Mouse (Mus musculus) layer of hippocampus, adult 11-12 months (tissue): ENCODE data around the gene Lipn.

Source experiments
- DNase-seq: peaks from one replicate; pipeline ENCODE4 v3.0.0; 2022; ENCODE audit warnings: low spot score

Lipn gene

DNA sequence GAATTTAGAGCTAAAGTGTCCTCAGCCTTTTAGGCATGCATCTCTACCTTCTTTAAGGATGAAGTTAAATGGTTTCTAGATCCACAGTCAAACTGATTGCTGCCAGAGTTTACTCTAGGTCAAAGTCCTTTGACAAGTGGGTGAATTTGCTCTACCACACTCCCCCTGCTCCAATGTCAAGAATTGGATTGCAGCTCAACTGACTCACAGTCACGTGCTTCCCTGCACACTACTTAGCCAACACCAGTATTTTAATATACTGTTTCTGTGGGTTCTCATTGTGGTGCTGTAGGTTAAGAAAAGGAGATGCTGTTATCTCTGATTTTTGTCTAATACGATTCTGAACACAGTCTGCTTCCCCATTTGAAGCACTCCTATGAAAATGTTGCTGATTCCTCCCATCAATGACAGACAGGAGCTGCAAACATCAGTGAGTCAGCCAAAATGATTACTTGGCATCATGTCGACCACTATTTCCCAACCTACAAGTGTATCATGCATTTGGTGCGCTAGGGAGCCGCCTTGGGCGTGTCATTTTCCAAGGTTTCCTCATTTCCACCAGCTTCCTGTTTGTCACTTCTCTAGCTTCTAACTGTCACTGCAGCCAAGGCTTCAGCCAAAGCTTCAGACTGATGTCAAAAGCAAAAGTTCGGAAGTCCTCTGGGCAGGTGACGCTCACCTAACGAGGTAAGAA is at the start of gene Lipn:
TSS of gene Lipn (plus strand) at position 580 of the 694 bp plus-strand sequence.
- DNase-seq: no peak

- DNase-seq: no peak
These were observed 45.6 kb upstream of the Lipn start for GRCm38 (mm10) chr19:34021440-34022172.

GRCm38 (mm10) chr19:34022759-34023158 is 44.4 kb upstream of the Lipn start:
- DNase-seq: no peak

- DNase-seq: no peak
These were observed 27.4 kb upstream of the Lipn start for GRCm38 (mm10) chr19:34039731-34040130.

DNA sequence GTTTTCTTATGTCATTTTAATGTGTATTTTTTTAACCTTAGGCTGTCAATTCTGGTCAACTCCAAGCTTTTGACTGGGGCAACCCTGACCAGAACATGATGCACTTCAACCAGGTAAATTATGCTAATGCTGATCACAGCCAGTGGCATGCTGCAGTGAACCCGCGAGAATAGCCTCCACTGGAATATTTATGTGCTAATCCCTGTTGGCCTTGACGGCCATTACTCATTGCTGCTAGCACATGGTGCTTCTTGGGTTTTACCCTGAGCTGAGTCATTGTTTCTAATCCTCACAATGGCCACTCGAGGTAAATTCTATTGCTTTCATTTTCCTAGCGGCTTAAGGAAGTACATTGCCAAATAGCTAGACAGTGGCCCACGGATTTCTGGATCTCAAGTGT is 24.1 kb upstream of the Lipn start:
- DNase-seq: no peak

GRCm38 (mm10) chr19:34049371-34050039 is 17.7 kb upstream of the Lipn start:
- DNase-seq: no peak

- no peak for DNase-seq
These were observed 15.7 kb upstream of the Lipn start for GRCm38 (mm10) chr19:34051502-34051901.

GRCm38 (mm10) chr19:34063547-34063946 is 3.6 kb upstream of the Lipn start:
- DNase-seq: no peak

GRCm38 (mm10) chr19:34064059-34064458 is 3.1 kb upstream of the Lipn start:
- DNase-seq: no peak

- DNase-seq: no peak
These were observed 7.1 kb downstream of the Lipn start for GRCm38 (mm10) chr19:34074239-34074638.

DNA sequence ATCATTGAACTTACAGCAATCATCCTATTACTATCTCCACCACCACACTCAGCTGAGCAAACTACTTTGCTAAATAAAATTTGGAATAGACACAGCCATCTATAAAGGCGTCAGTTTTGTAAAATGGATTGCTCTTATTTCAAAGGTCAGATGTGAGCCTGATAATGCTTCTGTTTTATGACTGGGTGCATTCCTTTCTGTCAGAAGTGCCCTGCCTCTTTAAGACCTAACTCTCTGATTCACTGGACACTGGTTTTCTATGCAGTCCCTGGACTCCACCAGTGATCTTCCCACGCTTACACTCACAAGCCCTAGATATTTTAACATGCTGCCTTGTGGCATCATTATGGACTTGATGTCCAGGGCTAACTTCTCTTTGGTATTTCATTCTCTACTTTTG is 11.0 kb downstream of the Lipn start:
- DNase-seq: no peak

DNA sequence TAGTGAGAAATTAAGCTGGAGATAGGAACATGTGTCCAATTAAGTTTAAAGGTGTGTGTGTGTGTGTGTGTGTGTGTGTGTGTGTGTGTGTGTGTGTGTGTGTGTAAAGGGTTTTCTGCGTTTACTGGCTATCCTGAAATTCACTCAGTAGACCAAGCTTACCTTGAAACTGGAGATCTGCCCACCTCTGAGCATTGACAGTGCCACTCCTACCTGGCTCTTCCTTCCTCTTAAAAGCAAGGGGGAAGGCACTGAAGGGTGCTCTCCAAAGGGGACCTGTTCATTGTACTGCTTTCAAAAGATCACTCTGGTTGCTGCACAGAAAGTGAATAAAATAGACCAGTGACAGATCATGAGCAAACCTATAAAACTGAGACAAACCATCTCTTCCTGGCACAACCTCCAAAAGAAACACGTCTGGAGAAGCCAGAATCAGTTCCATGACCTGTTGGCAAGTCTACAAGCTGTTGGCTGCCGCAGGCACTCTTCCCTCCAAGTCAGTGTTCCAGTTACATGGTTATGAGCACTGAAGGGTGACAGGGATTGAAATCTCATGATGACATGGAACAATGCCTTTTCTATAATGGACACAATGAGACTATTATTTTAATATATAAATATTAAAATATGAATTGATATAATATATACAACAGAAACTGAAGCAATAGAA is 22.0 kb downstream of the Lipn start:
- DNase-seq: no peak

GRCm38 (mm10) chr19:34095381-34095780 is 28.2 kb downstream of the Lipn start:
- DNase-seq: no peak

DNA sequence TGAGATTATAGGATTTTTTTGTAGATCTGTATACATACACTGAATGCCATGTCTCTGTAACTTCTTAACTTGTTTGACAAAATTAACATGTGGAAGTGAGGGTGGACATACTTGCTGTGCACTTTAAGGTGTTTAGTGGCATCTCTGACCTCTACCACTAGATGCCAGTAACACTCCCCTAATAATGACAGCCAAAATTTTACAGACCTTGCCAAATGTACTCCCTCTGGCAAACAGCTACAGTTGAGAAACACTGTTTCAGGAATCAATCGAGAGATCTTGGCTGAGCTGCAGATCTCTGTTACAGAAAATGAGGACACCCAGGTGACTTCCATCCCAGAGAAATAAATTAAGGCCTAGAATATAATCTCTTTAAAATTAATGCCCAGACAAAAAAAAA is 29.1 kb downstream of the Lipn start:
- DNase-seq: no peak

DNA sequence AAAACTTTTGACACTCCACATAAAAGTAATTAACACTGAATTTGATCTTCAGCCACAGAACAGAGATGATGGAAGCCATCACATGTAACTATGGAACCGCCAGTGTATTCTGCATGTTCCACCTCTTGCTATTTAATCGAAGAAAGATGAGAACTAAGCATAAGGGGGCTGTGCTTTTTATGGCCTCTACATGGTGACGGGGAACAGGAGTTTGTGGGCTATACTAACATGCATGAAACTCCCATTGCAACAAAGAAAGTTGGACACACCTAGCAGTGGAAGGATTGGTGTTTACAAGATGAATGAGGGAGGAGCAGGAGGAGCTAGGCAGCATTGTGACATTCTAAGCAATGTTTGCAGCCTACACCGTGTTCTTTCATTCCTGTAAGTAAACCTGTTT is 33.5 kb downstream of the Lipn start, which contains the start of gene Lipm:
TSS of gene Lipm (plus strand) at position 301 of the 400 bp plus-strand sequence.
- DNase-seq: no peak

- no peak for DNase-seq
These were observed 34.7 kb downstream of the Lipn start for GRCm38 (mm10) chr19:34101888-34102287.

DNA sequence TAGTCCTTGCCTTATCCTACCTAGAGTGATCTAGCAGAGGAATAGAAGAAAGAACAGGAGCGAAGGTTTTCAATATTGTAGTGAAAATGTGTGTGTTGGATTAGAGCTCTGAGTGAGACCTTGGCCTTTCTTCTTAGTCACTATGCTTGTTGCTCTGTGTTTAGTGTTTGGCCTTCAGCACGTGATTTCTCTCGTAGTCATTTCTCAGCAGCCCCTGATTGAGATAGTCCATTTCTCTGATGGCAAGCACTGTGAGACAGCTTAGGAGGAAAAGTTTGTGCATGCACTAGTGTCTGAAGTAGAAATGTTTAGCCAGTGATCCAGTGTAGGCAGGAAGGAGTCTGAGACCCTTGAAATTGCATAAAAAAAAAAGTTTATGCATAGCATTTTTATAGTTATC is 37.7 kb downstream of the Lipn start:
- DNase-seq: no peak

DNA sequence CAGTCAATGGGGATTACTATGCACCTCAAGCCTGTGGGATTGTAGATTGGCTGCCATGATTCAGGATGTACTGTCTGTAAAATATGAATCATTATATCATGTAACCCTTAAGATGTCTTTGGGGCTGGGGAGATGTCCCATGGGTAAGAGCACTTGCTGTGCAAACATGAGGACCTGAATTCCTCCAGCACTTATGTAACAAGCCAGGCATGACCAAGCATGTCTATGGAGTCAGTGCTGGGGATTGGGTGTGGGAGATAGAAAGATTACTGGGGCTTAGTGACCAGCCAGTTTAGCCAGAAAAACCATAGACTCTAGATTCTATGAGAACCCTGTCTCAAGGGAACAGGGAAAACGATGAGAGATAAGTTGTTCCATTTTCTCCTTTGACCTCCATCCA is 51.9 kb downstream of the Lipn start:
- DNase-seq: no peak

- no peak for DNase-seq
These were observed 52.5 kb downstream of the Lipn start for GRCm38 (mm10) chr19:34119653-34120052.

GRCm38 (mm10) chr19:34120107-34120731 is 53.1 kb downstream of the Lipn start:
- DNase-seq: no peak
